ENCODE assay signal across 34 mouse cellular contexts in genomic region chr1:187170361-187170760, GRCm38 (mm10). TPM values are rescaled to one million over a fixed set of nuclear protein-coding genes. Genes with fewer than 3 reads are reported as not detected.
"Had no signal": no experiment of that assay in that cellular context is flagged by ENCODE, and none has a peak within 500 bp of the region (broad histone marks: within the 10 kb centered on the region; RNA-seq: fewer than 3 reads in every experiment).

No protein-coding gene starts in this region.

- H3K9me3 ChIP-seq: heart, embryonic 10.5 days; heart, embryonic 12.5 days; heart, embryonic 13.5 days; heart, embryonic 15.5 days; hindbrain, embryonic 10.5 days; hindbrain, embryonic 12.5 days; hindbrain, embryonic 13.5 days; hindbrain, embryonic 15.5 days; intestine, embryonic 15.5 days; kidney, embryonic 15.5 days had no signal

- H3K36me3 ChIP-seq: heart, embryonic 10.5 days; heart, embryonic 12.5 days; heart, embryonic 13.5 days; heart, embryonic 15.5 days; hindbrain, embryonic 10.5 days; hindbrain, embryonic 12.5 days; hindbrain, embryonic 13.5 days; hindbrain, embryonic 15.5 days; intestine, embryonic 15.5 days; kidney, embryonic 15.5 days had no signal

- H3K4me1 ChIP-seq: heart, embryonic 10.5 days; heart, embryonic 12.5 days; heart, embryonic 13.5 days; heart, embryonic 15.5 days; hindbrain, embryonic 10.5 days; hindbrain, embryonic 12.5 days; hindbrain, embryonic 13.5 days; hindbrain, embryonic 15.5 days; intestine, embryonic 15.5 days; kidney, embryonic 15.5 days had no signal

- H3K27ac ChIP-seq: heart, embryonic 10.5 days; heart, embryonic 13.5 days; heart, embryonic 15.5 days; hindbrain, embryonic 10.5 days; hindbrain, embryonic 12.5 days; hindbrain, embryonic 13.5 days; hindbrain, embryonic 14.5 days; hindbrain, embryonic 15.5 days; hindbrain, postnatal 0 days; intestine, embryonic 15.5 days; kidney, embryonic 15.5 days; kidney, postnatal 0 days; layer of hippocampus, adult 2 months had no signal

- H3K9ac ChIP-seq: heart, embryonic 12.5 days; heart, embryonic 13.5 days; heart, embryonic 15.5 days; hindbrain, embryonic 12.5 days; hindbrain, embryonic 13.5 days; hindbrain, embryonic 14.5 days; hindbrain, embryonic 15.5 days; intestine, embryonic 15.5 days; kidney, embryonic 15.5 days had no signal

- DNase-seq: heart, postnatal 10 days; heart, postnatal 14 days; heart, postnatal 36 days; heart, postnatal 4 days; kidney, adult 11 months; kidney, adult 18-20 months; kidney, adult 2 months; kidney, adult 8-10 months; kidney, adult 9 months; kidney, postnatal 10 days; kidney, postnatal 14 days; kidney, postnatal 25 days; kidney, postnatal 36 days; kidney, postnatal 4 days; layer of hippocampus, adult 9-11 months had no signal

- H3K27me3 ChIP-seq: heart, embryonic 12.5 days; heart, embryonic 13.5 days; heart, embryonic 15.5 days; hindbrain, embryonic 12.5 days; hindbrain, embryonic 13.5 days; hindbrain, embryonic 15.5 days; intestine, embryonic 15.5 days; kidney, embryonic 15.5 days had no signal

- ATAC-seq: hindbrain, embryonic 16.5 days; hindbrain, postnatal 0 days; inflammation-experienced regulatory T-cells, adult 6 months; intestine, embryonic 15.5 days; intestine, embryonic 16.5 days; intestine, postnatal 0 days had no signal

- H3K4me3 ChIP-seq: heart, embryonic 10.5 days; heart, embryonic 12.5 days; heart, embryonic 13.5 days; heart, embryonic 15.5 days; hindbrain, embryonic 10.5 days; hindbrain, embryonic 12.5 days; hindbrain, embryonic 13.5 days; hindbrain, embryonic 15.5 days; intestine, embryonic 15.5 days; kidney, embryonic 15.5 days; layer of hippocampus, adult 2 months had no signal

RNA-seq across cellular contexts. Expression of gene Spata17, which starts 44.9 kb away (rescaled TPM):
- total RNA-seq: hematopoietic stem cell, adult 5-6 weeks had no signal
- polyA plus RNA-seq: inflammation-experienced regulatory T-cells, adult 6 months had no signal
